Mouse (Mus musculus) erythroblast, embryonic 14.5 days (primary cell): ENCODE data around the gene Fbxo47.

Source experiments
- GATA1 ChIP-seq: IDR thresholded peaks from 2 replicates; pipeline ENCODE4 v1.6.1; 2012; ENCODE audit warnings: low read length, inconsistent platforms, mixed read lengths
- TAL1 ChIP-seq: IDR thresholded peaks from 3 replicates; pipeline ENCODE4 v1.6.1; 2012; ENCODE audit warnings: low read length, inconsistent platforms, mixed read lengths

- TF ChIP-seq GATA1 (no peak), TAL1 (no peak)
Observed at GRCm38 (mm10) chr11:97827654-97828053, 56.3 kb downstream of the Fbxo47 start.
